Mouse (Mus musculus): ENCODE data around the gene Pbx3. TPM values are rescaled to one million over a fixed set of nuclear protein-coding genes. Genes with fewer than 3 reads are reported as not detected.

The Pbx3 gene
- polyA plus RNA-seq, 1 experiment = 3.7 TPM

DNA sequence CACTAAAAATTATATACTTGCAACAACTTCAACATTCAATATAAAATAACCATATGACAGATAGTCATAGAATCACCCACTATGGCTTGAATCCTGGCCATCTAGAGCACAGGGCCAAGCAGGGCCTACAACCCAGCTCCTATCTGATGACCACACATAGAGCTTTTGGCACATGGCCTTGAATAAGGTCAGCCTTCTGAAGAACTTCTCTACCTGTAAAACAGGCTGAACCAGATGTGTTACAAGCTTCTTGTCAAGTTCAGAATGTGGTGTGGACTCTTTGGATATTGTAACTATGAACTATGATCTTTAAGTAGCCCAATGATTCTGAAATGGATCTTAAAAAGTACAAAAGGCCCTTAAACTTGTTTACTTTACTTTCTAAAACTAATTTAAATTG is 132.1 kb downstream of the Pbx3 start:
- TF ChIP-seq TAL1 (IDR thresholded peaks at IDR 0.05; ENCODE audit: low read length) = no peak
- TF ChIP-seq GATA1 (IDR thresholded peaks at IDR 0.05; ENCODE audit: low read length) = no peak
- Histone ChIP-seq H3K4me1 (ENCODE audit: control insufficient read depth) (no peaks in the 10 kb centered on the region), H3K27me3 (ENCODE audit: control insufficient read depth) (no peaks in the 10 kb centered on the region)

GRCm38 (mm10) chr2:34239315-34239858 is 133.6 kb downstream of the Pbx3 start:
- Histone ChIP-seq H3K36me3 (ENCODE audit: control insufficient read depth) (no peaks in the 10 kb centered on the region), H3K27me3 (ENCODE audit: control insufficient read depth) (no peaks in the 10 kb centered on the region), H3K9me3 (ENCODE audit: control insufficient read depth, low read length) (no peaks in the 10 kb centered on the region), H3K4me3 (replicated peaks) (no peak overlapping the region), H3K4me1 (ENCODE audit: control insufficient read depth) (no peaks in the 10 kb centered on the region)
- TF ChIP-seq TAL1 (IDR thresholded peaks at IDR 0.05; ENCODE audit: low read length) = no peak
- no peak for TF ChIP-seq GATA1 (IDR thresholded peaks at IDR 0.05; ENCODE audit: low read length)

More for the DNA sequence above, 132.1 kb downstream of the Pbx3 start:
- Histone ChIP-seq H3K36me3 (ENCODE audit: control insufficient read depth) (no peaks in the 10 kb centered on the region), H3K4me3 (replicated peaks) (no peak overlapping the region), H3K9me3 (ENCODE audit: control insufficient read depth, low read length) (no peaks in the 10 kb centered on the region)

- H3K9me3 ChIP-seq (ENCODE audit: control insufficient read depth, low read length) = no peaks in the 10 kb centered on the region
- TF ChIP-seq TAL1 (IDR thresholded peaks at IDR 0.05; ENCODE audit: low read length) (no peak), GATA1 (IDR thresholded peaks at IDR 0.05; ENCODE audit: low read length) (no peak)
- H3K36me3 ChIP-seq (ENCODE audit: control insufficient read depth) = no peaks in the 10 kb centered on the region
- no peak overlapping the region for H3K4me3 ChIP-seq (replicated peaks)
- H3K4me1 ChIP-seq (ENCODE audit: control insufficient read depth) = no peaks in the 10 kb centered on the region
- H3K27me3 ChIP-seq (ENCODE audit: control insufficient read depth) = no peaks in the 10 kb centered on the region
Observed at GRCm38 (mm10) chr2:34235467-34236075, 137.4 kb downstream of the Pbx3 start.

GRCm38 (mm10) chr2:34234274-34234673 is 138.7 kb downstream of the Pbx3 start:
- Histone ChIP-seq H3K9me3 (ENCODE audit: control insufficient read depth, low read length) (no peaks in the 10 kb centered on the region), H3K4me3 (replicated peaks) (no peak overlapping the region), H3K4me1 (ENCODE audit: control insufficient read depth) (no peaks in the 10 kb centered on the region), H3K36me3 (ENCODE audit: control insufficient read depth) (no peaks in the 10 kb centered on the region), H3K27me3 (ENCODE audit: control insufficient read depth) (no peaks in the 10 kb centered on the region)
- no peak for TF ChIP-seq TAL1 (IDR thresholded peaks at IDR 0.05; ENCODE audit: low read length)
- TF ChIP-seq GATA1 (IDR thresholded peaks at IDR 0.05; ENCODE audit: low read length) = no peak

DNA sequence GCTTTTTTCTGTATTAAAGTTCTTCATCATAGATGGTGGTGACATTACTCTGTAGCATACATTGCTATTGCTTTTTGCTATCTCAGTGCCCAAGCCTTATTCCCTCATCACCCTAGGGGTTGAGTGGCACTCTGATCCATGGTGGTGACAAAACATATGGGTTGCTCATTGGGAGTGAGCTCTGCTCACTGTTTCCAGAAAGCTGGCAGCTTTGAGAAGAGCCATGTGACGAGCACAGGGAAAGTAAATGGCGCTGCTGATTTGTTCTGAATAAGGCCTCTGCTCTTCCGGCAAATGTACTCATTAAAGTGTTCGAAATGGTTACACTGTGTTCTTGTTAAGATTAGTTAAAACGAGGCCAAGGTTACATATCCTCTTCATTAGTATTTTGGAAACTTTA is 139.7 kb downstream of the Pbx3 start:
- TF ChIP-seq GATA1 (IDR thresholded peaks at IDR 0.05; ENCODE audit: low read length) (no peak), TAL1 (IDR thresholded peaks at IDR 0.05; ENCODE audit: low read length) (no peak)
- Histone ChIP-seq H3K27me3 (ENCODE audit: control insufficient read depth) (no peaks in the 10 kb centered on the region), H3K36me3 (ENCODE audit: control insufficient read depth) (no peaks in the 10 kb centered on the region), H3K4me3 (replicated peaks) (no peak overlapping the region), H3K9me3 (ENCODE audit: control insufficient read depth, low read length) (no peaks in the 10 kb centered on the region), H3K4me1 (ENCODE audit: control insufficient read depth) (no peaks in the 10 kb centered on the region)

DNA sequence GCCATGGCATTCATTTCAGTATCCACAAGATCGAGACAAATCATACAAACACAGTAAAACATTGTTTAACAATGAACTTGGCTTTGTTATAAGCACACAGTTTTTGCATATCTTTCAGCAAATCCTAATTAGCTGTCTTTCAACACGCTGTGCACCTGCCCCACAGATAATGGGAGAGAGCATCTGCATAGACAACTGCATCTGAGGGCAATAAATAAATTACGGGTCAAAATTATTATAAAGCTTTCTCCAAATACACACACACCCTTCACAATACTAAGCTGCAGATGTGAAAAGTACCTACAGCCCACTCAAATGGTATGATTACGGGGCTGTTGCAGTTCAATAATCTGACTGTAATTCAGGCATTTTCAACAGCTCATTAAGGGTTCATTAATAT is 145.3 kb downstream of the Pbx3 start:
- Histone ChIP-seq H3K9me3 (ENCODE audit: control insufficient read depth, low read length) (no peaks in the 10 kb centered on the region), H3K4me1 (ENCODE audit: control insufficient read depth) (no peaks in the 10 kb centered on the region), H3K27me3 (ENCODE audit: control insufficient read depth) (no peaks in the 10 kb centered on the region), H3K4me3 (replicated peaks) (no peak overlapping the region), H3K36me3 (ENCODE audit: control insufficient read depth) (peaks cover 5% of the 10 kb centered on the region)
- no peak for TF ChIP-seq TAL1 (IDR thresholded peaks at IDR 0.05; ENCODE audit: low read length)
- TF ChIP-seq GATA1 (IDR thresholded peaks at IDR 0.05; ENCODE audit: low read length) = no peak

- H3K4me3 ChIP-seq (replicated peaks) = no peak overlapping the region
- H3K9me3 ChIP-seq (ENCODE audit: control insufficient read depth, low read length) = no peaks in the 10 kb centered on the region
- no peaks in the 10 kb centered on the region for H3K27me3 ChIP-seq (ENCODE audit: control insufficient read depth)
- no peak for TF ChIP-seq GATA1 (IDR thresholded peaks at IDR 0.05; ENCODE audit: low read length)
- no peak for TF ChIP-seq TAL1 (IDR thresholded peaks at IDR 0.05; ENCODE audit: low read length)
- no peaks in the 10 kb centered on the region for H3K4me1 ChIP-seq (ENCODE audit: control insufficient read depth)
- H3K36me3 ChIP-seq (ENCODE audit: control insufficient read depth) = peaks cover 6% of the 10 kb centered on the region
Observed at GRCm38 (mm10) chr2:34225470-34225869, 147.5 kb downstream of the Pbx3 start.

DNA sequence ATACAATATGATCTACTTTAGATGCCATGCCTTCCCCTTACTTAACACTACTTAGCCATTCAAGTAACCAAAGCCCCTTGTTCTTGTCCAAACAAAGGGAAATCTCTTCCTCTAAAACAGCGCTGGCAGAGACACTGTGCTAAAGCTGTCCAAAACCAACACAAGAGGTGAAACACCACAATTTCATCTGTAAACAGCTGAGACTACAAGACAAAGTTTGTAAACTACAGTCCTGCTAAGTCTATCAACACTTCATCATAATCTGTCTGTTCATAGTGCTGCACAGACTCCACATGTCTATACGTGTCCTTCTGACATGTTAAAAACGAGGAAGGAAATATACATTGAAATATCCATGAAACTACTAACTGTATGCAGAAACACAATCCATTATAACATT is 151.5 kb downstream of the Pbx3 start:
- H3K9me3 ChIP-seq (ENCODE audit: control insufficient read depth, low read length) = no peaks in the 10 kb centered on the region
- no peaks in the 10 kb centered on the region for H3K4me1 ChIP-seq (ENCODE audit: control insufficient read depth)
- no peak for TF ChIP-seq GATA1 (IDR thresholded peaks at IDR 0.05; ENCODE audit: low read length)
- peaks cover 6% of the 10 kb centered on the region for H3K36me3 ChIP-seq (ENCODE audit: control insufficient read depth)
- no peaks in the 10 kb centered on the region for H3K27me3 ChIP-seq (ENCODE audit: control insufficient read depth)
- no peak overlapping the region for H3K4me3 ChIP-seq (replicated peaks)

- TF ChIP-seq TAL1 (IDR thresholded peaks at IDR 0.05; ENCODE audit: low read length) (no peak), GATA1 (IDR thresholded peaks at IDR 0.05; ENCODE audit: low read length) (no peak)
- Histone ChIP-seq H3K36me3 (ENCODE audit: control insufficient read depth) (peaks cover 5% of the 10 kb centered on the region), H3K9me3 (ENCODE audit: control insufficient read depth, low read length) (no peaks in the 10 kb centered on the region), H3K4me3 (replicated peaks) (no peak overlapping the region), H3K4me1 (ENCODE audit: control insufficient read depth) (no peaks in the 10 kb centered on the region), H3K27me3 (ENCODE audit: control insufficient read depth) (no peaks in the 10 kb centered on the region)
Observed at GRCm38 (mm10) chr2:34219150-34219549, 153.8 kb downstream of the Pbx3 start.

- H3K36me3 ChIP-seq (ENCODE audit: control insufficient read depth) = no peaks in the 10 kb centered on the region; the same call in 1 of the 2 replicates
- H3K4me1 ChIP-seq (ENCODE audit: control insufficient read depth) = no peaks in the 10 kb centered on the region
- H3K9me3 ChIP-seq (ENCODE audit: control insufficient read depth, low read length) = no peaks in the 10 kb centered on the region
- TF ChIP-seq TAL1 (IDR thresholded peaks at IDR 0.05; ENCODE audit: low read length) (no peak), GATA1 (IDR thresholded peaks at IDR 0.05; ENCODE audit: low read length) (no peak)
- H3K4me3 ChIP-seq (replicated peaks) = no peak overlapping the region
- H3K27me3 ChIP-seq (ENCODE audit: control insufficient read depth) = no peaks in the 10 kb centered on the region
Observed at GRCm38 (mm10) chr2:34217596-34217995, 155.3 kb downstream of the Pbx3 start.
